Mouse (Mus musculus) forebrain, embryonic 12.5 days (tissue): ENCODE results near the gene Grhl3. TPM values are rescaled to one million over a fixed set of nuclear protein-coding genes. Genes with fewer than 3 reads are reported as not detected.
"Not testable (repeated sequence)": the region's sequence is repeated elsewhere in the genome, so short reads cannot be mapped to it uniquely, and the experiment has no call there.

Source experiments
- ATAC-seq: fragments of 200-750 bp; cut with Nextera tagmentation; 2 replicates; pipeline ENCODE4 v1.8.0; 2017; ENCODE audit warnings: moderate TSS enrichment; ENCODE audit not compliant: low FRiP score
- H3K27ac ChIP-seq: fragments of 300-500 bp; sonication (generic); 2 replicates; pipeline ENCODE4 v1.5.1; 2016; ENCODE audit warnings: mild to moderate bottlenecking
- H3K27me3 ChIP-seq: fragments of 300-500 bp; sonication (generic); 2 replicates; pipeline ENCODE4 v1.6.1; 2016; ENCODE audit warnings: mild to moderate bottlenecking
- H3K36me3 ChIP-seq: fragments of 300-500 bp; sonication (generic); replicated peaks from 2 replicates; pipeline ENCODE4 v1.6.1; 2016; ENCODE audit warnings: mild to moderate bottlenecking
- H3K4me1 ChIP-seq: fragments of 300-500 bp; sonication (generic); 2 replicates; pipeline ENCODE4 v1.6.1; 2016
- H3K4me2 ChIP-seq: fragments of 300-500 bp; sonication (generic); 2 replicates; pipeline ENCODE4 v1.6.1; 2016; ENCODE audit warnings: mild to moderate bottlenecking, moderate library complexity
- H3K4me3 ChIP-seq: fragments of 300-500 bp; sonication (generic); replicated peaks from 2 replicates; pipeline ENCODE4 v1.5.1; 2016; ENCODE audit warnings: mild to moderate bottlenecking
- H3K9ac ChIP-seq: fragments of 300-500 bp; sonication (generic); 2 replicates; pipeline ENCODE4 v1.6.1; 2016; ENCODE audit warnings: mild to moderate bottlenecking
- H3K9me3 ChIP-seq: fragments of 300-500 bp; sonication (generic); 2 replicates; pipeline ENCODE4 v1.6.1; 2016
- WGBS: fragments of 180-500 bp; shearing (Covaris S2); methylation state at CpG from one replicate; pipeline ENCODE4 v1.1.7; 2016; 5-methylcytosine and 5-hydroxymethylcytosine counted together
- polyA plus RNA-seq: library from polyadenylated mRNA; unstranded; fragments of >200 nt; fragmentation: Nextera tagmentation; extraction: Ambion mirVana; gene quantifications from 2 replicates; pipeline ENCODE4 v1.2.1, GENCODE M21; 2016

Gene Grhl3
- polyA plus RNA-seq = 1.9 and 2.8 TPM in 2 replicates

DNA sequence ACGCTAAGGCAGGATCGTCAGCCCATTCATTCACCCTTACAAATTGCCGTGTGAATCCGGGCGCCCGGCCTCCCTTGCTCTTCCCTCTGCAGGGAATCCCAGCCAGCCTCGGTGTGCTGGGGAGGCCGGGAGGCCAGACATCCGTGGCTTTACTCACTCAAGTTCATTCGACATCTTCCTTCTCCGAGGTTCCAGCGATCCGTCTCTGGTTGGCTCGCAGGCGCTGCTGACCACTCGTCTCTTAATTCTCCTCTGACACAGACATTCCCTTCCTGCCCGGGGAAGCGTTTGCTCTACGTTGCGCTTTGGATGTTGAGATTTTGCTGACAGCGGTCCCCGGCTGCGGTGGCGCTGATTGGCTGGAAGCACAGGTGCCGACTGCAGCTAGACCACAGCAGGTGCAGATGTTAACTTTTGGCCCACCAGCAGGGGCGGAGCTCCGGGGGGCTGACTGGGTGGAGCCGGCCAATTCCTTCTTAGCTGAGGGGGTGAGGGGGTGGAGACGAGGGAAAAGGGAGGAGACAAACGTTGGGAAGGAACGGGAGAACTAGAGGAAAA, at the start of gene Grhl3:
Grhl3 (minus strand) TSS at position 380 of the 558 bp plus-strand sequence.
- ATAC-seq = no peak
- Histone ChIP-seq H3K9me3 (no peaks in the 10 kb centered on the region), H3K4me3 (peak within 1 kb of the TSS; percentile 30), H3K9ac (peak within 1 kb of the TSS; percentile 33), H3K36me3 (no peaks in the 10 kb centered on the region), H3K4me2 (peak within 1 kb of the TSS; percentile 68), H3K27ac (no peak within 1 kb of the TSS), H3K4me1 (peaks cover 57% of the 10 kb centered on the region), H3K27me3 (peaks cover 74% of the 10 kb centered on the region)
- WGBS = 1% methylated on average over 31 of the region's 31 CpGs

DNA sequence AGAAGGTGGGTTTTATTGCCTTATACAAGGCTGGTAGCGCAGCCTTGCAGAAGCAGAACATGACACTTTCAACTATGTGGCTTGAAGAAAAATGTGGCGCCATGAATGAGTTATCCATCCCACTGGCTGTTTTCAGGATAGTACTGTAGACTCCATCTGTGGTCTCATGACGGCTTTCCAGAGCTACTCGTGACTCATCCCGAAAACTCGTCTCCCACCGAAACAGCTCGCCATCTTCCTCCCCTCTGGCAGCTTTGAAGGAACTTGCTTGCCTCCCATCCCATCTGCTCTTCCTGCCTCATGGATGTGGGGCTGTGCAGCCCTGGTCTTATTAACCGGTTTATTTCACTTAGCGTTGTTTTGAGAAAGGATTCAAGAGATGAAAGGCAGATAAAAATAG, 48.9 kb upstream of the Grhl3 start:
- Histone ChIP-seq H3K27me3 (peaks cover 11% of the 10 kb centered on the region), H3K4me1 (peaks cover 7% of the 10 kb centered on the region; the same call in 1 of the 2 replicates), H3K4me3 (no peak overlapping the region), H3K4me2 (no peak overlapping the region), H3K9me3 (no peaks in the 10 kb centered on the region), H3K9ac (no peak overlapping the region), H3K36me3 (no peaks in the 10 kb centered on the region), H3K27ac (no peak overlapping the region)
- ATAC-seq = no peak
- 97% methylated on average over 10 of the region's 10 CpGs for WGBS

DNA sequence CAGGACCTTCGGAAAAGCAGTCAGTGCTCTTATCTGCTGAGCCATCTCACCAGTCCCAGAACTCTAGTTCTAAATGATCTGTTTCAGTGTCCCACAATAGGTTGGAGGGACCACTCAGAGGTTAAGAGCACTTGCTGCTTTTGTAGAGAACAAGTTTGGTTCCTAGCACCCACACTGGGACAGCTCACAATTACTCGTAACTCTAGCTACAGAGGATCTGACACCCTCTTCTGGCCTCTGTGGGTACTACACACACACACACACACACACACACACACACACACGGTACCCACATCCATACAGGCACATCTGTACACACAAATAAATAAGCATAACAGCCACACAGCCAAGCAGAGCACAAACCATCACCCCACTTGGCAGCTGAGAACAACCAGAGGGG, 47.0 kb upstream of the Grhl3 start:
- Histone ChIP-seq H3K27me3 (peaks cover 11% of the 10 kb centered on the region), H3K4me2 (no peak overlapping the region), H3K4me3 (no peak overlapping the region), H3K9me3 (no peaks in the 10 kb centered on the region), H3K36me3 (no peaks in the 10 kb centered on the region), H3K9ac (no peak overlapping the region), H3K4me1 (peaks cover 7% of the 10 kb centered on the region; the same call in 1 of the 2 replicates), H3K27ac (no peak overlapping the region)
- WGBS = 87% methylated on average over 3 of the region's 3 CpGs
- ATAC-seq = no peak

DNA sequence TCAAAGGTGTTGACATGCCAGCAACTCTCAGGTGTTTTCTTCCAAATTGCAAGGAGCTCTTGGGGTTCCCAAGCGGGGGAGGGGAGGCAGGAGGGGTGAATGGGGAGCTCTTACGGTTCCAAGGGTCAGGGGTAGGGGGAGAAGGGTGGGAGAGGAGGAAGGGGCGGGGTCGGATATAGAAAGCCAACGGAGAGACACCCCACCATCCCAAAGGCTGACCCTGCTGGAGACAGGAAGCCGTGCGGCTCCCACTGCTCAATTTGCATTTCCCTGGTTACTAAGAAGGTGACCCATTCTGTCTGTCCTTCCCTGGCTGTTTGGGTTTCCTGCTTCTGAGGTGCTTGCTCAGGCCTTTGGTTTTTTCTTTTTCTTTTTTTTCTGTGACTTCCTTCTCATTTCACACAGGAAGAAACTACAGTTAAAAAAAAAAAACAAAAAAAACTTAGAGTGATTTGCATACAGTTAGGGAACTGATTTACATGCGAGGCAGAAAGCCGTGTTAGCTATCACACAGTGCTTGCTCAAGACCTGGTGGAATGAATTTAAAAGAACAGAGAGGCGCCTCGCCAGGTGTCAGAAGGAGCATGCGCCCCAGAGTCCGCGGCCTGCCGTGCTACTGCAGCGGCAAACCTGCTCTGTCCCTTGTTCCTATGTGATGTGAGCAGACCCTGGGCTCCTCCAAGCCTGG, 44.5 kb upstream of the Grhl3 start:
- 0 out of 2 replicates have a peak overlapping the region, but pooled peaks have one; percentile 1 for H3K4me2 ChIP-seq
- H3K4me3 ChIP-seq = no peak overlapping the region
- 0 out of 2 replicates have a peak overlapping the region, but pooled peaks have one; percentile 9 for H3K9ac ChIP-seq
- no peaks in the 10 kb centered on the region for H3K9me3 ChIP-seq
- ATAC-seq = no peak
- no peaks in the 10 kb centered on the region for H3K36me3 ChIP-seq
- peaks cover 11% of the 10 kb centered on the region for H3K27me3 ChIP-seq
- 12% methylated on average over 16 of the region's 16 CpGs for WGBS
- no peak overlapping the region for H3K27ac ChIP-seq
- peaks cover 7% of the 10 kb centered on the region; the same call in 1 of the 2 replicates for H3K4me1 ChIP-seq

DNA sequence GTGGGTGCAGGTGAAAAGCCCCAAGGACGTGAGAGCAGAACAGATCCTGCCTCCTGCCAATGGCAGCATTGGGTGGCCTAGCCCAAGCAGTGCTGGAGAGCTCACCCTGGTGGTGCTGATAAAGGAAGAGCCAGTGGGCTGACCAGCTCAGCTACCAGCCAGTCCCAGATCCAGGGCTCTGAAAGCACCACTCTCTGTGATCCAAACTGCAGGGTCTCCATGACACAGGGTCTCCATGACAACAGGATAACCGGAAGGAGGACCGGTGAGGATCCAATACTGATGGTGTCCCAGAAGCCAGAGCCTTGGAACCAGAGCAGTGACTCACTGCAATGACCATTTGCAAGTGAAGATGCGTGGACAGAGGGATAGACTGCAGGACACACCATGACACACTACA, 43.6 kb upstream of the Grhl3 start:
- H3K4me1 ChIP-seq = peaks cover 7% of the 10 kb centered on the region; the same call in 1 of the 2 replicates
- H3K27me3 ChIP-seq = peaks cover 11% of the 10 kb centered on the region
- no peaks in the 10 kb centered on the region for H3K9me3 ChIP-seq
- no peak overlapping the region for H3K4me3 ChIP-seq
- no peak overlapping the region for H3K4me2 ChIP-seq
- WGBS = 34% methylated on average over 4 of the region's 4 CpGs
- ATAC-seq = no peak
- no peak overlapping the region for H3K27ac ChIP-seq
- no peaks in the 10 kb centered on the region for H3K36me3 ChIP-seq
- no peak overlapping the region for H3K9ac ChIP-seq

- WGBS = 64% methylated on average over 5 of the region's 5 CpGs
- not testable (repeated sequence) for H3K9ac ChIP-seq, H3K36me3 ChIP-seq, ATAC-seq, H3K4me2 ChIP-seq, H3K4me1 ChIP-seq, H3K27ac ChIP-seq, H3K4me3 ChIP-seq
- H3K9me3 ChIP-seq = peaks cover 13% of the 10 kb centered on the region
- peaks cover 11% of the 10 kb centered on the region for H3K27me3 ChIP-seq
These were observed 41.9 kb upstream of the Grhl3 start for GRCm38 (mm10) chr4:135615307-135615706.

DNA sequence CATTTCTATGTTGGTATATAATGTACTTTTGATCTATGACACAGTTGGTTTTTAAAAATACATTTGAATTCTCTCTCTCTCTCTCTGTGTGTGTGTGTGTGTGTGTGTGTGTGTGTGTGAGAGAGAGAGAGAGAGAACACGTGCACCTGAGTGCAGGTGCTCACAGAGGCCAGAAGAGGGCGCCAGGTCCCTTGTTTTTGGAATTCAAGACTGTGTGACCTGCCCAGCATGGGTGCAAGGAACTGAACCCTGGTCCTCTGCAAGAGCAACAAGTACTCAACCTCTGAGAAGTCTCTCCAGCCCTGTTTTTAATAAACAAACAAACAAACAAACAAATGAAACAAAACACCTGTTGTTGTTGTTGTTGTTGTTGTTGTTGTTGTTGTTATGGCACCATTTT, 36.6 kb upstream of the Grhl3 start:
- Histone ChIP-seq H3K27me3 (no peaks in the 10 kb centered on the region), H3K9ac (no peak overlapping the region), H3K4me2 (no peak overlapping the region), H3K9me3 (peaks cover 13% of the 10 kb centered on the region), H3K36me3 (no peaks in the 10 kb centered on the region), H3K4me1 (no peaks in the 10 kb centered on the region), H3K27ac (no peak overlapping the region), H3K4me3 (no peak overlapping the region)
- ATAC-seq = no peak
- WGBS = 81% methylated on average over 2 of the region's 2 CpGs

- Histone ChIP-seq H3K9me3 (peaks cover 13% of the 10 kb centered on the region), H3K4me3 (no peak overlapping the region), H3K27ac (no peak overlapping the region), H3K4me2 (no peak overlapping the region), H3K27me3 (no peaks in the 10 kb centered on the region), H3K36me3 (no peaks in the 10 kb centered on the region), H3K4me1 (no peaks in the 10 kb centered on the region), H3K9ac (no peak overlapping the region)
- WGBS = 82% methylated on average over 18 of the region's 18 CpGs
- ATAC-seq = no peak
These were observed 34.8 kb upstream of the Grhl3 start for GRCm38 (mm10) chr4:135607979-135608885.

- no peaks in the 10 kb centered on the region for H3K36me3 ChIP-seq
- no peaks in the 10 kb centered on the region for H3K27me3 ChIP-seq
- H3K4me1 ChIP-seq = no peaks in the 10 kb centered on the region
- no peak overlapping the region for H3K4me3 ChIP-seq
- H3K9me3 ChIP-seq = peaks cover 12% of the 10 kb centered on the region
- 84% methylated on average over 7 of the region's 7 CpGs for WGBS
- no peak overlapping the region for H3K27ac ChIP-seq
- H3K4me2 ChIP-seq = no peak overlapping the region
- ATAC-seq = no peak
- H3K9ac ChIP-seq = no peak overlapping the region
These were observed 32.8 kb upstream of the Grhl3 start for GRCm38 (mm10) chr4:135606271-135606670.

GRCm38 (mm10) chr4:135601530-135601929, 28.1 kb upstream of the Grhl3 start:
- Histone ChIP-seq H3K36me3 (no peaks in the 10 kb centered on the region), H3K4me3 (no peak overlapping the region), H3K4me2 (no peak overlapping the region), H3K9ac (no peak overlapping the region), H3K4me1 (no peaks in the 10 kb centered on the region), H3K27ac (no peak overlapping the region), H3K9me3 (0 out of 2 replicates have a peak, but pooled peaks cover 2% of the 10 kb centered on the region), H3K27me3 (no peaks in the 10 kb centered on the region)
- 91% methylated on average over 3 of the region's 3 CpGs for WGBS
- no peak for ATAC-seq

- no peak overlapping the region for H3K27ac ChIP-seq
- H3K36me3 ChIP-seq = no peaks in the 10 kb centered on the region
- H3K4me3 ChIP-seq = no peak overlapping the region
- no peaks in the 10 kb centered on the region for H3K27me3 ChIP-seq
- H3K9me3 ChIP-seq = 0 out of 2 replicates have a peak, but pooled peaks cover 2% of the 10 kb centered on the region
- WGBS = 86% methylated on average over 7 of the region's 7 CpGs
- ATAC-seq = no peak
- peaks cover 8% of the 10 kb centered on the region for H3K4me1 ChIP-seq
- no peak overlapping the region for H3K9ac ChIP-seq
- no peak overlapping the region for H3K4me2 ChIP-seq
These were observed 26.2 kb upstream of the Grhl3 start for GRCm38 (mm10) chr4:135599497-135600182.

- no peak overlapping the region for H3K4me2 ChIP-seq
- H3K27ac ChIP-seq = no peak overlapping the region
- no peaks in the 10 kb centered on the region for H3K27me3 ChIP-seq
- H3K4me3 ChIP-seq = no peak overlapping the region
- no peaks in the 10 kb centered on the region for H3K36me3 ChIP-seq
- peaks cover 8% of the 10 kb centered on the region for H3K4me1 ChIP-seq
- no peak for ATAC-seq
- 67% methylated on average over 1 of the region's 2 CpGs for WGBS
- H3K9me3 ChIP-seq = 0 out of 2 replicates have a peak, but pooled peaks cover 2% of the 10 kb centered on the region
- H3K9ac ChIP-seq = no peak overlapping the region
These were observed 25.6 kb upstream of the Grhl3 start for GRCm38 (mm10) chr4:135598998-135599397.
